Mouse (Mus musculus) megakaryocyte, adult 5-6 weeks (primary cell): ENCODE measurements around the gene Tmem259. TPM values are rescaled to one million over a fixed set of nuclear protein-coding genes. Genes with fewer than 3 reads are reported as not detected.

ENCODE experiments used
- ATAC-seq: 2 replicates; pipeline ENCODE4 v1.8.0; 2016; ENCODE audit warnings: mild to moderate bottlenecking, inconsistent platforms; ENCODE audit not compliant: poor library complexity, severe bottlenecking
- total RNA-seq, 2 experiments: library from RNA; stranded (forward) in 1 of 2; stranded (reverse) in 1 of 2; fragments of 153-499, 151-499 nt in 1 of 2; fragments of 221-1000, 200-1000 nt in 1 of 2; gene quantifications; 2 replicates each; pipeline versions ENCODE4 v1.2.3 to v1.2.4; 2015 to 2017

The Tmem259 gene
- total RNA-seq, 2 experiments from 2014 or later, result 52.1 to 52.2 TPM

DNA sequence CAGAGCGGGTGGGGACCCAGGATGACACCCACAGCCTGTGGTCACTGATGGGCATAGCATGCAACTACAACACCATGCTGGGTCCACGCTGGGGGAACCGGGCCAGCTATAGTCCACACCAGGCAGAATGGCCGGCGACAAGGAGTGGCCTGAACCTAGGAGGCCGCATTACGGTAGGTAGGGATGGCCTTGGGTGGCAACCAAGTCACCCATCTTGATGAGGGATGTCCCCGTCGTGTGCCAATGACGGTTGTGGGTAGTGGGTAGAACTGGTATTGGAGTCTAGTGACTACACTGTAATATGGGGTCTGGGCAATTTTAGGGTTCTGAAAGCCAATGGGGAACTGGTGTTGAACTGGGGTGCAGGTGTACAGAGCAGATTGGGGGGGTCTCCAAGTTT is 32.8 kb upstream of the Tmem259 start:
- ATAC-seq, result peak; percentile 39

- peak; percentile 76 for ATAC-seq
Measured at GRCm38 (mm10) chr10:80016511-80016910, 32.4 kb upstream of the Tmem259 start, which contains the start of gene Arhgap45. TSS of gene Arhgap45 (plus strand) at chr10:80016653.

- ATAC-seq, result no peak
Measured at GRCm38 (mm10) chr10:80015583-80015982, 31.5 kb upstream of the Tmem259 start.

DNA sequence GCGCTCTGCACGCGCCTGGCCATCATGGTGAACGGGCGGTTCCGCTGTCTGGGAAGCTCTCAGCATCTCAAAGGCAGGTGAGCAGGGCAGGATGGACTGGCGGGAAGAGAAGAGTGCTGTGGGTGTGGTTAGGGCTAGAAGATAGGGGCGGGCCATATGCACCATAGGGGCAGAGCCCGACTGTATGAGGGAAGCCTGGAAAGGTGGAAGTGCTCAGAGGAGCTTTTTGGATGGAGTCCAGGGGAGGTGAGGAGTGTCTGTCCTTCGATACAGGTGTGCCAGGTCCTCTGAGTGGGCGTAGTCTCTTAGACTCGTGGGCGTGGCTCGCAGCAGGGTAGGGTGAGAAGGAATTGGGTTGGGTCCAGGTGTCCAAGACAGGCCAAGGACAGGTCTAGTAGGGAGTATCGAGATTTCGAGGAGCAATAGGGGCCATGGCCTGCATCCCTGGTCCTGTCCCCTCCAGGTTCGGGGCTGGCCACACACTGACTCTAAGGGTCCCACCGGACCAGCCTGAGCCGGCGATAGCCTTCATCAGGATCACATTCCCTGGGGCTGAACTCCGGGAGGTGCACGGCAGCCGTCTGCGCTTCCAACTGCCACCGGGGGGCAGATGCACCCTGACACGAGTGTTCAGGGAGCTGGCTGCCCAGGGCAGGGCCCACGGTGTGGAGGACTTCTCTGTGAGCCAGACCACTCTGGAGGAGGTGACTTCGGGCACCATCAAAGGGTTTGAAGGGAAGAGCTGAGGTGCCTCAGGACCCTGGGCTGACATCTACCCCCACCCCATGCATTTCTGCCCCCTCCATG is 30.6 kb upstream of the Tmem259 start:
- ATAC-seq, result no peak

- ATAC-seq, result no peak
Measured at GRCm38 (mm10) chr10:80013609-80014008, 29.5 kb upstream of the Tmem259 start.

- no peak for ATAC-seq
Measured at GRCm38 (mm10) chr10:80011740-80012139, 27.6 kb upstream of the Tmem259 start.

GRCm38 (mm10) chr10:80004233-80004705 is 20.1 kb upstream of the Tmem259 start:
- no peak for ATAC-seq

DNA sequence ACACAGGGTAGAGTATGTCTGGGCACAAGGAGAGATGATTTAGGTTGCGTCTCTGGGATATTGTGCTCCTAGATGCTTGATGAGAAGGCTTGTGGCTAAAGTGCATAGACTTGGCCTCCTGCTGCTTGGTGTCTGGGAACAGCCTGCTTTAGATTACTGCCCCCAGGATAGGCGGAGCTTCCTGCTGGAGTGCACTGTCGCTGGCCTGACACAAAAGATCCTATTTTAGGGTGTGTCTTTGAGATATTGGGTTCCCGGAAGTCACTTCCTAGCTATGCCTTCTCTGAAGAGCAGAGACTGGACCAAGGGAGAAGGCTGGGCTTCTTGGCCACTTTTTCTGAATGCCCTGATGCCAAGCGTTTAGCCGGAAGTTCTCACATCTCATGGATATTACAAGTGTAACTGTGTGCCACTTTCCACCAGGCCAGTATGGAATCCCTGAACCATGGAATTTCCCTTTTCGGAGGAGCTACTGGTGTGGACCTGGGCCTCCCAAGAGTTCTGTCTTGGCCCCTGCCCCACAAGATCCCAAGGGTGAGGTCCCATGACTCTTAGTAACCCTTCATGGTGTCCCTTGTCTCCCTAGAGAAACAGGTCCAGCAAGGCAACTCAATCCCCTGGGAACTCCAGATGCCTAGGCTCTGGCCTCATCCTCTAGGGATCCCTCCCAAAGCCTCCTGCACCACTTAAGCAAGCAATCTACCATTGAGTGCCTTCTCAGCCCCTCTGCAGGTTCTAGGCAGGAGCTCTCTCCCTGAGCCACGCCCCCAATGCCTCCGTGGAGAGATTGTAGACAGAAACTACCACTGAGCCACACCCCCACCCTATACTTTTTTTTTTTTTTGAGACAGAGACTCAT is 19.5 kb upstream of the Tmem259 start:
- no peak for ATAC-seq

DNA sequence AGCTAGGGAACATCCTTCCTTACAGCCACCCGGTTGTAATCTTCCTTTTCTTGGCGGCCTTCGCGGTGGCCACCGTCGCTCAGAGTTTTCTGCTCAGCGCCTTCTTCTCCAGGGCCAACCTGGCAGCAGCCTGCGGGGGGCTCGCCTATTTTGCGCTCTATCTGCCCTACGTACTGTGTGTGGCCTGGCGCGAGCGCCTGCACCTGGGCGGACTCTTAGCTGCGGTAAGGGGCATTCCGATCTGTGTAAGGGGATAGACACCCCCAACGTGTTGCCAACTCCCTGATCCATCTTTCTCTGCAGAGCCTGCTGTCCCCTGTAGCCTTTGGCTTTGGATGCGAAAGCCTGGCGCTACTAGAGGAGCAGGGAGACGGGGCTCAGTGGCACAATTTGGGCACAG is 18.7 kb upstream of the Tmem259 start:
- ATAC-seq, result no peak

GRCm38 (mm10) chr10:80001945-80002344 is 17.8 kb upstream of the Tmem259 start:
- no peak for ATAC-seq

DNA sequence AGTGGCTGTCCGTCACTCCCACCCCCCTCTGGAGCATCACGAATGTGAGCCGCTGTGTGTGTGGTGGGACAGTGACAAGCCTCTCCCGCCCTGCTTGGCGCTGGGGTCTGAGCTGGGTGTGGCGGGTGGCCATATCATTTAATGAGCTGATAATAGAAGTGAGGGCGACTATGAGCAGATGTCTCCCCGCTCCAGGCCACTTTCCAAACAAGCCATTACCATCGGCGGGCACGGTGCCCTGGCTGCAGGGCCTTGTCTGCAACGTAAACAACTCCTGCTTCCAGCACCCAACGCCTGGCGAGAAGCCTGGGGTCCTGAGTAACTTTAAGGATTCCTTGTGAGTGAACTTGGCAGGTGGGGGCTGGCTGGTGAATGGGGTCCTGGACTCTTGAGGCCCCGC is 13.7 kb upstream of the Tmem259 start:
- no peak for ATAC-seq

- ATAC-seq, result peak; percentile 41
Measured at GRCm38 (mm10) chr10:79997034-79997760, 13.1 kb upstream of the Tmem259 start.

GRCm38 (mm10) chr10:79996272-79997033 is 12.3 kb upstream of the Tmem259 start, which contains the start of gene Abca7:
TSS of gene Abca7 (plus strand) at chr10:79996494.
- peak; percentile 87 for ATAC-seq

- ATAC-seq, result no peak
Measured at GRCm38 (mm10) chr10:79995636-79996035, 11.5 kb upstream of the Tmem259 start.

DNA sequence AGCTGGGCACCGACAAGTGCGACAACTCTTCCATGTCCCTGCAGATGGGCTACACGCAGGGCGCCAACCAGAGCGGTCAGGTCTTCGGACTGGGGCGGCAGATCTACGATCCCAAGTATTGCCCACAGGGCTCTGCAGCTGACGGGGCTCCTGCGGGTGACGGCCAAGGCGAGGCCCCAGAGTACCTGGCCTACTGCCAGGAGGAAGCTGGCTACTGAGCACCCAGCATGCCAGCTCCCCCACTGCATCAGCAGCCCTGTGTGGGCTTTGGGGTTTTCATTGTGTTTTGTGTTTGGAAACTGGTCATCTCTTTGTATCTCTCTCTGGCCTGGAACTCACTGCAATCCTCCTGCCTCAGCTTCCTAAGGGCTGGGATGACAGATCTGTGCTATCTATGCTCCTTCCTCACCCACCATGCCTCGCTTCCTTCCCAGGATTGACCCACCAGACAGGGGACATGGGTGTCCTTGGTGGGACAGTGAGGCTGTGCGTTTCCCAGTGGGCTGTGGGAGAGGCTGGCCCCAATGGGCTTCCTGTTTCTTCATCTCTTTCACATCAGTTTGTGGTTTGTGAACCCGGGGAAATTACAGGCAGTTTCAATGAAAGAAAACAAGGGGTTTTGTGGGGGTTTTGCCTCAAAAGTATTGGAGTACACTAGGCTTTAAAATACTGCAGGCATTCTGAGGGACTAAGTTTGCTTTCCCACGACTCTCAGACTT is 10.4 kb upstream of the Tmem259 start:
- peak; percentile 48 for ATAC-seq

DNA sequence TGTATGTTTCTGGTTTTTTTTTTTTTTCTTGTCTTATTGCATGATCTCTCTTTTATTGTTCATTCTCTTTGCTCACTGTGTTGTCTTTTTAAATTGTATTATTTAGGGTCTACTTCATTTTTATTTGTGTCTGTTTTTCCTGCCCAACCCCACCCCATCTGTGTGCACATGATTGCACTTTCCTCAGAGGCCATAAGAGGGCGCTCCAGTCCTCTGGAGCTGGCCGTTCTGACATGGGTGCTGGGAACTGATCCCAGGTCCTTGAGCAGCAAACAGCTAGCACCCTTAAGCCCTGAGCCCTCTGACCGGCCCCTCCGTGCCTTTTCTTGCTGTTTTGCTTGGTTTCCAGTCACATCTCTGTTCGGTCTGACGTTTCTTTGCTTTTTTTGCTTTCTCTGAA is 7.4 kb upstream of the Tmem259 start:
- no peak for ATAC-seq

DNA sequence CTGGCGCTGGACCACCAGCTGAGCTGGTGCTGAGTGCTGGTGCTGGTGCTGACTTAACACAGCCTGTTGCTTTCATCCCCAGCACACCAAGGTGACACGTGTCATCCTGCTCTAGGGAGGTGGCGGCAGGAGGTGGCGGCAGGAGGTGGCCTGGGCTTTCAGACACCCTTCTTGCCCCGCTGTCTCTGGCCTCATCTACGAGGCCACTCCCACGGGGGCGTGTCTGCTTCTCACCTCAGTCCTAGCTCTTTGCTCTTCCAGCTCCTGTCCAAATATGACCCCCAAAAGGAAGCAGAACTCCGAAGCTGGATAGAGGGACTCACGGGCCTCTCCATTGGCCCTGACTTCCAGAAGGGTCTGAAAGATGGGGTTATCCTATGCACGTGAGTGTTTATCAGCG is 7.0 kb upstream of the Tmem259 start:
- ATAC-seq, result no peak

GRCm38 (mm10) chr10:79989870-79990269 is 5.7 kb upstream of the Tmem259 start:
- no peak for ATAC-seq

GRCm38 (mm10) chr10:79989272-79989786 is 5.2 kb upstream of the Tmem259 start:
- no peak for ATAC-seq
